Mouse (Mus musculus) cortical plate, adult 2 months (tissue): Measurements from ENCODE around the gene Cadm2.

ENCODE experiments used
- CTCF ChIP-seq: fragments of 200-500 bp; IDR thresholded peaks from 2 replicates; pipeline ENCODE4 v1.5.1; 2011; ENCODE audit warnings: mild to moderate bottlenecking, control low read depth, low read length; ENCODE audit not compliant: insufficient read depth; ENCODE audit errors: extremely low read depth
- POLR2A ChIP-seq: fragments of 200-500 bp; IDR thresholded peaks from 2 replicates; pipeline ENCODE4 v1.6.1; 2011; ENCODE audit warnings: mild to moderate bottlenecking, low read length, control low read depth; ENCODE audit not compliant: insufficient read depth; ENCODE audit errors: extremely low read depth

DNA sequence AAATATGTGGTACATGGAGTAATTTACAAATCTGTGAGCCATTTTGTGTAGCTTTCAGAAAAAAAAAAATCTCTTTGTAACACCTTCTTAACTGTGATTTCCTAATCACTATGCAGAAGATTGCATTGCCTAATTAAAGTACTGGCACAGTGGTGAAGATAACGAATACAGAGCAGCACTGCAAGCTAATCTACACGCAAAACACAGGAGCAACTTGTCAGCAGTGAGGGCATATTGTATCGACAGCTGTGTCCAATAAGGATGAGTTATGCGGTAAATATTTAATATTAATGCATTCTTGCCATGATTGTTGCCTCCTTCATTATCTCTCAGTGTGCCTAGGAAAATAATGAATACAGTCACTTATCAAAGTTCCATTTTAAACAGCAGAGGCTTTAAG is 445.3 kb downstream of the Cadm2 start:
- TF ChIP-seq CTCF (no peak), POLR2A (no peak)
